Mouse (Mus musculus) megakaryocyte, embryonic 14.5 days (primary cell): ENCODE measurements around the gene AI481877.

Source experiments
- FLI1 ChIP-seq: IDR thresholded peaks from 2 replicates; pipeline ENCODE4 v1.6.1; 2012; ENCODE audit warnings: low read length, inconsistent platforms, mixed read lengths
- GATA1 ChIP-seq: IDR thresholded peaks from 3 replicates; pipeline ENCODE4 v1.6.1; 2012; ENCODE audit warnings: mixed read lengths, low read length, inconsistent platforms, borderline replicate concordance

GRCm38 (mm10) chr4:59149043-59149442 lies 10.3 kb upstream of the AI481877 start:
- TF ChIP-seq GATA1 (no peak), FLI1 (no peak)
